Mouse (Mus musculus): ENCODE measurements around the gene Phf14. TPM values are rescaled to one million over a fixed set of nuclear protein-coding genes. Genes with fewer than 3 reads are reported as not detected.

Phf14 gene
- polyA plus RNA-seq, 1 experiment from 2014 or later = 64.9 TPM

DNA sequence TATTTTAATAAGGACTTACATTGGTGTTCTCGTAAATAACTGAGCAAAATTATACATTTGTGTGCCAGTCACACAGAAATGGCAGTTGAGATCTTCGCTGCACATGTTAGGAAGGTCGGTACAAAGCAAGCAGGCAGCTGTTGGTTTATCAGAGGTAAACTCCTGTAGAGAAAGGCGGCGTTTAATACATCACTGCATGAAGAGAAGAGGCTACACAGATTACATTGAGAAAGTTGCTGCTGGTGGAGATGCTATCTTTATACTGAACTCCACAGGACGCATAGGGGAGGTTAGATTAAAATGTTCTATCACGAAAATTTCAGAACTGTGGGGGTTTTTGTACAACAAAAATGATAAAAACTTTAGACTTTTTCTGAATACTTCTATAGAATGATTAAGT, 52.6 kb downstream of the Phf14 start:
- 85% methylated on average over 7 of the region's 7 CpGs for WGBS

GRCm38 (mm10) chr6:11993782-11994181, 86.2 kb downstream of the Phf14 start:
- no peaks in the 10 kb centered on the region for H3K9me3 ChIP-seq
- no peaks in the 10 kb centered on the region for H3K4me1 ChIP-seq
- no peak overlapping the region for H3K27ac ChIP-seq
- H3K9ac ChIP-seq = no peak overlapping the region
- peaks cover 2% of the 10 kb centered on the region; the same call in 1 of the 2 replicates for H3K36me3 ChIP-seq
- H3K4me3 ChIP-seq (replicated peaks) = no peak overlapping the region
- H3K27me3 ChIP-seq (replicated peaks) = no peaks in the 10 kb centered on the region
- ATAC-seq (ENCODE audit: insufficient read depth, low FRiP score, low read depth) = no peak
- H3K4me2 ChIP-seq = no peak overlapping the region
- 95% methylated on average over 1 of the region's 1 CpGs for WGBS

More for the DNA sequence above, 52.6 kb downstream of the Phf14 start:
- no peaks in the 10 kb centered on the region for H3K4me1 ChIP-seq
- H3K36me3 ChIP-seq = peaks cover 4% of the 10 kb centered on the region; the same call in 1 of the 2 replicates
- H3K4me2 ChIP-seq = no peak overlapping the region
- no peak overlapping the region for H3K27ac ChIP-seq
- ATAC-seq (ENCODE audit: insufficient read depth, low FRiP score, low read depth) = no peak
- H3K9ac ChIP-seq = no peak overlapping the region
- H3K27me3 ChIP-seq (replicated peaks) = no peaks in the 10 kb centered on the region
- H3K4me3 ChIP-seq (replicated peaks) = no peak overlapping the region
- no peaks in the 10 kb centered on the region for H3K9me3 ChIP-seq

GRCm38 (mm10) chr6:11998576-11998975, 91.0 kb downstream of the Phf14 start:
- no peak overlapping the region for H3K27ac ChIP-seq
- 71% methylated on average over 4 of the region's 4 CpGs for WGBS
- no peaks in the 10 kb centered on the region for H3K27me3 ChIP-seq (replicated peaks)
- no peaks in the 10 kb centered on the region for H3K4me1 ChIP-seq
- no peak overlapping the region for H3K4me2 ChIP-seq
- no peak for ATAC-seq (ENCODE audit: insufficient read depth, low FRiP score, low read depth)
- H3K4me3 ChIP-seq (replicated peaks) = no peak overlapping the region
- no peak overlapping the region for H3K9ac ChIP-seq
- no peaks in the 10 kb centered on the region for H3K9me3 ChIP-seq
- peaks cover 2% of the 10 kb centered on the region; the same call in 1 of the 2 replicates for H3K36me3 ChIP-seq

GRCm38 (mm10) chr6:11999506-11999905, 91.9 kb downstream of the Phf14 start:
- no peaks in the 10 kb centered on the region for H3K9me3 ChIP-seq
- H3K4me3 ChIP-seq (replicated peaks) = no peak overlapping the region
- no peaks in the 10 kb centered on the region for H3K4me1 ChIP-seq
- no peak for ATAC-seq (ENCODE audit: insufficient read depth, low FRiP score, low read depth)
- no peak overlapping the region for H3K27ac ChIP-seq
- no peak overlapping the region for H3K4me2 ChIP-seq
- peaks cover 2% of the 10 kb centered on the region; the same call in 1 of the 2 replicates for H3K36me3 ChIP-seq
- H3K27me3 ChIP-seq (replicated peaks) = no peaks in the 10 kb centered on the region
- 86% methylated on average over 1 of the region's 1 CpGs for WGBS
- H3K9ac ChIP-seq = no peak overlapping the region

GRCm38 (mm10) chr6:12005455-12005854, 97.8 kb downstream of the Phf14 start:
- no peaks in the 10 kb centered on the region for H3K27me3 ChIP-seq (replicated peaks)
- no peak overlapping the region for H3K4me3 ChIP-seq (replicated peaks)
- whole genome bisulfite sequencing = 88% methylated on average over 4 of the region's 4 CpGs
- H3K4me1 ChIP-seq = no peaks in the 10 kb centered on the region
- no peak for ATAC-seq (ENCODE audit: insufficient read depth, low FRiP score, low read depth)
- no peaks in the 10 kb centered on the region for H3K9me3 ChIP-seq
- no peak overlapping the region for H3K9ac ChIP-seq
- H3K27ac ChIP-seq = no peak overlapping the region
- no peaks in the 10 kb centered on the region for H3K36me3 ChIP-seq
- H3K4me2 ChIP-seq = no peak overlapping the region

GRCm38 (mm10) chr6:12006001-12006400, 98.4 kb downstream of the Phf14 start:
- Histone ChIP-seq H3K36me3 (no peaks in the 10 kb centered on the region), H3K9me3 (no peaks in the 10 kb centered on the region), H3K9ac (no peak overlapping the region), H3K4me1 (no peaks in the 10 kb centered on the region), H3K27ac (no peak overlapping the region), H3K4me2 (no peak overlapping the region), H3K27me3 (replicated peaks) (no peaks in the 10 kb centered on the region), H3K4me3 (replicated peaks) (no peak overlapping the region)
- ATAC-seq (ENCODE audit: insufficient read depth, low FRiP score, low read depth) = no peak
- 82% methylated on average over 1 of the region's 1 CpGs for WGBS

DNA sequence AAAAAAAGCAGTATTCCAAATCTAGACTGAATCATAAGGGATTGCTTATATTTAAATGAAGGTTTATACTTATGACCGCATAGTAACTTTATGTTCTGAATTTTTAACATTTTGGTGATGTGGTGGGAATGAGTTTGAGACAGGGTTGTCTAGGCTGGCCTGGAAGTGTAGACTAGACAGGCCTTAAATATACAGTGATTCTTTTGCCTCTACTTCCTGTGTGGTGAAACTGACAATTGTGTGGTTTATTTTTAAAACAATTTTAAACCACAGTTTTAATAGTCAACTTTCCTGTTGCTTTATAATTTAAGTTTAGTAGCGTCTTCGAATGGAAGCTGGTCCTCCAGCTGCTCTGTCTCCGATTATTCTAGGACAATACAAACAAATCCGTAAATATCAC, 104.5 kb downstream of the Phf14 start:
- Histone ChIP-seq H3K4me2 (no peak overlapping the region), H3K27me3 (replicated peaks) (no peaks in the 10 kb centered on the region), H3K36me3 (no peaks in the 10 kb centered on the region), H3K4me3 (replicated peaks) (no peak overlapping the region), H3K27ac (no peak overlapping the region), H3K9me3 (no peaks in the 10 kb centered on the region), H3K4me1 (no peaks in the 10 kb centered on the region), H3K9ac (no peak overlapping the region)
- no peak for ATAC-seq (ENCODE audit: insufficient read depth, low FRiP score, low read depth)
- WGBS = 87% methylated on average over 5 of the region's 5 CpGs

- Histone ChIP-seq H3K4me2 (no peak overlapping the region), H3K27me3 (replicated peaks) (no peaks in the 10 kb centered on the region), H3K4me3 (replicated peaks) (no peak overlapping the region), H3K4me1 (no peaks in the 10 kb centered on the region), H3K36me3 (0 out of 2 replicates have a peak, but pooled peaks cover 3% of the 10 kb centered on the region), H3K27ac (no peak overlapping the region), H3K9ac (no peak overlapping the region), H3K9me3 (no peaks in the 10 kb centered on the region)
- no peak for ATAC-seq (ENCODE audit: insufficient read depth, low FRiP score, low read depth)
- 66% methylated on average over 2 of the region's 2 CpGs for WGBS
These were observed 106.4 kb downstream of the Phf14 start for GRCm38 (mm10) chr6:12014035-12014434.

GRCm38 (mm10) chr6:12014733-12015132, 107.1 kb downstream of the Phf14 start:
- Histone ChIP-seq H3K4me2 (no peak overlapping the region), H3K9ac (no peak overlapping the region), H3K4me1 (no peaks in the 10 kb centered on the region), H3K4me3 (replicated peaks) (no peak overlapping the region), H3K27me3 (replicated peaks) (no peaks in the 10 kb centered on the region), H3K27ac (no peak overlapping the region), H3K36me3 (0 out of 2 replicates have a peak, but pooled peaks cover 3% of the 10 kb centered on the region), H3K9me3 (no peaks in the 10 kb centered on the region)
- no peak for ATAC-seq (ENCODE audit: insufficient read depth, low FRiP score, low read depth)
- 83% methylated on average over 2 of the region's 2 CpGs for WGBS

DNA sequence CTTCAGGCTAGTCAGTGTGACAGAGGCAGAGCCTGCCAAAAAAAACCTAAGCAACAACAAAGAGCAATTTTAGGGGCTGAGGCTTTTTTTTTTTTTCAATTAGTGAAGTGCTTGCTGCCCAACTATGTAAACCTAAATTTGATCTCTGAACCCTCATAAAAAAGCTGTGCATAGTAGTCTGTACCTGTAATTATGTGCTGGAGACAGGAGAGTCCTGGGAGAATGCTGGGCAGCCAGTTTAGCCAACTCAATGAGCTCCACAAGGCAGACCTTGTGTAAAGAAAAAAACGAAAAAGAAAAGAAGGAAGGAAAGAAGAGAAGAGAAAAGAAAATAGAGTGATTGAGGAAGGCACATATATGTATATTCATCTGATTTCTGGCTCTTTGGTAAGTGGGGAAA, 112.1 kb downstream of the Phf14 start:
- H3K4me2 ChIP-seq = no peak overlapping the region
- 63% methylated on average over 1 of the region's 1 CpGs for WGBS
- no peaks in the 10 kb centered on the region for H3K9me3 ChIP-seq
- 0 out of 2 replicates have a peak, but pooled peaks cover 3% of the 10 kb centered on the region for H3K36me3 ChIP-seq
- H3K4me1 ChIP-seq = no peaks in the 10 kb centered on the region
- ATAC-seq (ENCODE audit: insufficient read depth, low FRiP score, low read depth) = no peak
- no peak overlapping the region for H3K27ac ChIP-seq
- H3K27me3 ChIP-seq (replicated peaks) = no peaks in the 10 kb centered on the region
- H3K4me3 ChIP-seq (replicated peaks) = no peak overlapping the region
- no peak overlapping the region for H3K9ac ChIP-seq

GRCm38 (mm10) chr6:12020156-12020555, 112.5 kb downstream of the Phf14 start:
- Histone ChIP-seq H3K27ac (no peak overlapping the region), H3K9ac (no peak overlapping the region), H3K36me3 (0 out of 2 replicates have a peak, but pooled peaks cover 3% of the 10 kb centered on the region), H3K9me3 (no peaks in the 10 kb centered on the region), H3K4me3 (replicated peaks) (no peak overlapping the region), H3K4me2 (no peak overlapping the region), H3K27me3 (replicated peaks) (no peaks in the 10 kb centered on the region), H3K4me1 (no peaks in the 10 kb centered on the region)
- ATAC-seq (ENCODE audit: insufficient read depth, low FRiP score, low read depth) = no peak
- 71% methylated on average over 3 of the region's 3 CpGs for WGBS

DNA sequence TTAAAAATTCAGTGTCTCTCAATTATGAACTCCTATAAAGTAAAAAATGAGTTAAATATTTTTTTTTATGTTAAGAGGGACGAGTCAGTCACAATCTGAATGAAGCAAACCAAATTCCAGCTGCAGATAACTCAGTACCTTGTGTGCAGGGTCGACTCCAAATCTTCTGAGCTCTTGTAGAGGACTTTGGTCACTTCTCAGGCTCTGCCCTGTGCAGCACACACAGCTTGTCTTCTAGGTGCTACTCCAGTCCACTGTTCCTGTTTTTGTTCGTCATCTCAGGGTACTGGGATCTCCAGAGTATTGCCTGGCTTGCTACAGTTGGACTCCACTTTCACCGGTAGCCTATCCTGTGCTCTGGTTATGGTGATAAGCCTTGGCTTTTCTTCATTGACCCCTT, 113.1 kb downstream of the Phf14 start:
- H3K27ac ChIP-seq = no peak overlapping the region
- no peak overlapping the region for H3K4me2 ChIP-seq
- H3K9me3 ChIP-seq = no peaks in the 10 kb centered on the region
- no peaks in the 10 kb centered on the region for H3K27me3 ChIP-seq (replicated peaks)
- ATAC-seq (ENCODE audit: insufficient read depth, low FRiP score, low read depth) = no peak
- no peaks in the 10 kb centered on the region for H3K4me1 ChIP-seq
- no peak overlapping the region for H3K4me3 ChIP-seq (replicated peaks)
- 0 out of 2 replicates have a peak, but pooled peaks cover 3% of the 10 kb centered on the region for H3K36me3 ChIP-seq
- no peak overlapping the region for H3K9ac ChIP-seq
- 88% methylated on average over 4 of the region's 4 CpGs for WGBS

DNA sequence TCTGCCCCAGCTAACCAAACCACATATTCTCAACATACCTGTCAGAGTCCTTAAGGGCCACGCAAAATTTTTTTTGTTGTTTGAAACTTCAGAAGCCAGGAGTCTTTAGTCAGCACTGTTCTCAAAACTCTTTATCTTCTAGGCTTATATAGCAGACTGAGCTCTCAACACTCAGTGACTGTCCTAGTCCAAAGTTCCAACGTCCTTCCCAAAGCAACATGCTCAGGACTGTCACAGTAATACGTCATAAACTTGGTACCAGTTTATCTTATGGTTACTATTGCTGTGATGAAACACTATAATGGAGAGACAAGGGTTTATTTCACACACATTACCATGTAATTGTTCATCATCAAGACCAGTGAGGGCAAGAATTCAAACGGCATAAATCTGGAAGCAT, 113.9 kb downstream of the Phf14 start:
- Histone ChIP-seq H3K4me1 (no peaks in the 10 kb centered on the region), H3K27ac (no peak overlapping the region), H3K9ac (no peak overlapping the region), H3K36me3 (0 out of 2 replicates have a peak, but pooled peaks cover 3% of the 10 kb centered on the region), H3K4me2 (no peak overlapping the region), H3K9me3 (no peaks in the 10 kb centered on the region), H3K4me3 (replicated peaks) (no peak overlapping the region), H3K27me3 (replicated peaks) (no peaks in the 10 kb centered on the region)
- 84% methylated on average over 4 of the region's 4 CpGs for WGBS
- ATAC-seq (ENCODE audit: insufficient read depth, low FRiP score, low read depth) = no peak

Data from stomach, embryonic 15.5 days (tissue).